Mouse (Mus musculus) C2C12 (cell line): Measurements from ENCODE around the gene Slc22a16. TPM values are rescaled to one million over a fixed set of nuclear protein-coding genes. Genes with fewer than 3 reads are reported as not detected.
A peak's percentile ranks its signal among the peaks of the same experiment; 100 is the strongest.

Experiments used
- H3K27me3 ChIP-seq: one replicate; pipeline ENCODE4 v1.6.1; 2011; ENCODE audit not compliant: control insufficient read depth, insufficient read depth, insufficient read length
- H3K36me3 ChIP-seq: one replicate; pipeline ENCODE4 v1.6.1; 2011; ENCODE audit not compliant: control insufficient read depth, insufficient read depth
- H3K4me3 ChIP-seq: one replicate; pipeline ENCODE4 v1.5.1; 2011; ENCODE audit warnings: mild to moderate bottlenecking, control low read depth; ENCODE audit not compliant: poor library complexity, insufficient read depth, severe bottlenecking
- H3K79me2 ChIP-seq: one replicate; pipeline ENCODE4 v1.6.1; 2011; ENCODE audit not compliant: control insufficient read depth, insufficient read depth
- H3K79me3 ChIP-seq: one replicate; pipeline ENCODE4 v1.6.1; 2011; ENCODE audit warnings: low read depth, control low read depth
- H3ac ChIP-seq: one replicate; pipeline ENCODE3; 2011; ENCODE audit warnings: low read depth; ENCODE audit not compliant: control insufficient read depth, insufficient read length
- CEBPB ChIP-seq: IDR thresholded peaks from one replicate; pipeline ENCODE4 v1.6.1; 2011; ENCODE audit warnings: low read depth, mild to moderate bottlenecking, control low read depth, moderate library complexity
- CTCF ChIP-seq: IDR thresholded peaks from one replicate; pipeline ENCODE4 v1.5.1; 2011; ENCODE audit not compliant: control insufficient read depth, insufficient read depth, insufficient read length
- FOSL1 ChIP-seq: IDR thresholded peaks from one replicate; pipeline ENCODE4 v1.8.0; 2011; ENCODE audit warnings: mild to moderate bottlenecking, low read length; ENCODE audit not compliant: poor library complexity, insufficient read depth, severe bottlenecking
- MAX ChIP-seq: IDR thresholded peaks from one replicate; pipeline ENCODE4 v1.6.1; 2011; ENCODE audit warnings: mild to moderate bottlenecking, control low read depth
- MYOD1 ChIP-seq: IDR thresholded peaks from one replicate; pipeline ENCODE4 v1.6.1; 2011; ENCODE audit warnings: low read depth; ENCODE audit not compliant: control insufficient read depth, insufficient read length
- MYOG ChIP-seq: IDR thresholded peaks from one replicate; pipeline ENCODE4 v1.6.1; 2011; ENCODE audit not compliant: control insufficient read depth, insufficient read length; ENCODE audit errors: extremely low read depth
- USF1 ChIP-seq: IDR thresholded peaks from one replicate; pipeline ENCODE4 v1.6.1; 2011; ENCODE audit warnings: low read depth, mild to moderate bottlenecking, control low read depth, moderate library complexity
- polyA plus RNA-seq: library from polyadenylated mRNA; unstranded; fragments of >200 nt; fragmentation: generic; extraction: Trizol; gene quantifications from one replicate; pipeline ENCODE4 v1.2.1, GENCODE M21; 2012; ENCODE audit warnings: missing spikeins

Slc22a16 gene
- polyA plus RNA-seq, 1 experiment = not detected

DNA sequence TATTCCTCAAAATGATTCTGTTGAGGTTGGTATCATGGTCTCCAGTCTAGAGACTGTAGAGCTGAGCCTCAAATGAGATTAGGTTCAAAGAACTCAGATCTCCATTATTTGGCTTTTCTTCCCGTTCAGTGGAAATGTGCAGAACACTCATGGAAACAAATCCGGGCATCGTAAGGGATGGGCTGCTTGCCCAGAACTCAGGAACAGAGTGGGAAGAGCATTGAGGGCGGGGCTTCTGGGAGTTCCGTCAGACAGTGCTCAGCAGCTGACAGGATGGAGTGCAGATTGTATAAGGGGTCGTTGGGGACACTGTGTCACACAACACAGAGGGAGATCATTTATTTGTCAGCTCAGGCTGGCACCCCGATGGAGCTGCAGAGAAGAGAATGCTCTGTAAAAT lies 22.1 kb downstream of the Slc22a16 start:
- Histone ChIP-seq H3K27me3 (no peaks in the 10 kb centered on the region), H3K79me2 (no peaks in the 10 kb centered on the region), H3K36me3 (no peaks in the 10 kb centered on the region), H3ac (no peak overlapping the region), H3K4me3 (no peak overlapping the region), H3K79me3 (no peaks in the 10 kb centered on the region)
- TF ChIP-seq MYOD1 = no peak
- TF ChIP-seq MYOG = no peak
- no peak for TF ChIP-seq USF1
- no peak for TF ChIP-seq MAX
- TF ChIP-seq FOSL1 = no peak
- no peak for TF ChIP-seq CTCF
- no peak for TF ChIP-seq CEBPB

DNA sequence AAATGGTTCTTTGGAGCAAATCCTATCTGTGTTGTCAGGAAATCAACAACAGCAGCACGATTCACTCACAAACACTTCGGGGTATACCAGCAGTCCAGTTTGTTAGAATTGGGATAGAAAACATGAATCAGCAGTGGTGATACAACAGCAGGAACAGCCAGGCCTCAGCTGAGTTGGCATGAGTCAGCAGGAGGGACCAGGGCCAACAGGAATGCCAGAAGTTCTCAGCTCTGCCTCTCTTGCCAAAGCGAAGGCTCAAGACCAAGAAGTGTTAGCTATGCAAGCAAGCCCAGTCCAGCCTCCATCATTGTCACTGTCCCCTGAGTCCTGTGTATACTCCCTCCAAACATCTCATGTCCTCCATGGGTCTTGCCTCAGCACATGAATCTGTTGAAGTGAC lies 27.0 kb downstream of the Slc22a16 start:
- Histone ChIP-seq H3K36me3 (no peaks in the 10 kb centered on the region), H3ac (no peak overlapping the region), H3K4me3 (no peak overlapping the region), H3K79me3 (no peaks in the 10 kb centered on the region), H3K27me3 (no peaks in the 10 kb centered on the region), H3K79me2 (no peaks in the 10 kb centered on the region)
- no peak for TF ChIP-seq USF1
- no peak for TF ChIP-seq MAX
- no peak for TF ChIP-seq MYOD1

DNA sequence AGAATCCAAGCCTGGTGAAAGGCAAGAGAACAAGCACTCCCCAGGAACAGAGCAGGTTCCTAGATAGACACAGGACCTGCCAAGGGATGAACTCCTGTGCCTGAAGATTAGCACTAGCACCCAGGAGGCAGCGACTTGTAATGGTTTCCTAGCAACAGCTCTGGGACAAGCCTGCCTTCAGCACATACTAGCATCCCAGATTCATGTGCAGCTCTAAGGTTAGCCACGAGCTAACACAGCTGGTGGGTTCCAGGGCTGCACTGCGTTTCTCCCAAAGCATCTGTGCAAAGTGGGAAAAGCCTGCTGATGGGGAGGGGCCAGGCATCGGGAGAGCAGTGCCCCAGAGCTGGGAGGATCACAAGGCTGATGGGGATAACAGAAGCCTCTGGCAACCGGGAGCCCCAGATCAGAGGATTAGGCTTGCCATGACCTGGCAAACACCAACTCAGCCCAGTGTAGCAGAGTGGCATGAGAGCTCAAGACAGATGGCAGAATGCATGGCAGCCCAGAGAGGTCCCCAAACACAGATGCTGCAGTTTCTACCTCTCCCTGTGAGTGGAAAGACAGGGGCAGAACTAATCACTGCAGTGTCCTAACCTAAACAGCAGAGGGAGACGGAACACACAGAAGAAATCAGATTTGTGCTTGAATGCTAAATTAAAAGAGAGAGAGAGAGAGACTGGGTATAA lies 34.7 kb downstream of the Slc22a16 start:
- Histone ChIP-seq H3K36me3 (no peaks in the 10 kb centered on the region), H3K79me2 (no peaks in the 10 kb centered on the region), H3K4me3 (no peak overlapping the region), H3K27me3 (no peaks in the 10 kb centered on the region), H3ac (no peak overlapping the region), H3K79me3 (no peaks in the 10 kb centered on the region)
- TF ChIP-seq MYOG (no peak), CTCF (no peak), USF1 (no peak), MAX (no peak), MYOD1 (no peak), FOSL1 (no peak), CEBPB (no peak)

DNA sequence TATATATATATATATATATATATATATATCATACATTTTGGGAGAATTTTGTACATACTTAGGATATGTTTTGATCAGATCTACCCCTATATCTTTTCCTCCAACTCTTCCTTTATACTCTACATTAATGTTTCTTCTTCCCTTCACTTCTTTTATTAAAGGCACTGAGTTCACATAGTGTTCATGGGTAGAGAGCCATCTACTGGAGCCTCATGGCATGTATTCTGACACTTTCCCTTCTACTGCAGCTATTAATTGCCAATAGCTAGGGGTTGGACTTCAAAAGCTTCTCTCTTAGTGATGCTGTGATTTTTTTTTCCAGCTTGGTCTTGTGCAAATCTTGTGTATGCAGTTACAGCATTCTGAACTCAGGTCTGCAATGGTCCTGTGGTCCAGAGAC lies 47.8 kb downstream of the Slc22a16 start:
- H3K4me3 ChIP-seq = no peak overlapping the region
- TF ChIP-seq MAX = no peak
- no peak for TF ChIP-seq CTCF
- no peak for TF ChIP-seq USF1
- no peak for TF ChIP-seq MYOD1
- no peak for TF ChIP-seq MYOG
- TF ChIP-seq CEBPB = no peak

DNA sequence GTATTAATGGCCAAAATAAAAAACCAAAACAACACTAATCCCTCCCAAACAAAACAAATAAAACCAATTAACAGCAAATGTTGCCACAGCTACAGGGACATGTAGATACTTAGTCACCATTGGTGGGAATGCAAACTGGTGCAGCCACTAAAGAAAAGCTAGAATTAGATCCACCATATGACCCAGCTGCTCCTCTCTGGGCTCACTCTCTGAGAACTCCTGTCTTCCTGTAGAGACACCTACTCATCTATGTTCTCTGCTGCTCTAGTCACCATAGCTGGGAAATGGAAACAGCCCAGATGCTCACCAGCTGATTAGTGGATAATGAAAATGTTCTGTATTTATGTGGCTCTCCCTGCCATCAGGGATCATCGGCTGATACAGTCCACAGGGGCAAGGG lies 49.6 kb downstream of the Slc22a16 start:
- TF ChIP-seq MYOG = no peak
- TF ChIP-seq MYOD1 = no peak
- TF ChIP-seq USF1 = no peak
- TF ChIP-seq CTCF = no peak
- no peak for TF ChIP-seq MAX
- TF ChIP-seq FOSL1 = no peak
- TF ChIP-seq CEBPB = no peak
- Histone ChIP-seq H3K79me3 (no peaks in the 10 kb centered on the region), H3K27me3 (no peaks in the 10 kb centered on the region), H3K36me3 (no peaks in the 10 kb centered on the region), H3ac (no peak overlapping the region), H3K79me2 (no peaks in the 10 kb centered on the region), H3K4me3 (no peak overlapping the region)

More for the DNA sequence above, 47.8 kb downstream of the Slc22a16 start:
- H3K79me3 ChIP-seq = no peaks in the 10 kb centered on the region
- H3K79me2 ChIP-seq = no peaks in the 10 kb centered on the region
- no peaks in the 10 kb centered on the region for H3K27me3 ChIP-seq
- H3K36me3 ChIP-seq = no peaks in the 10 kb centered on the region
- no peak overlapping the region for H3ac ChIP-seq

DNA sequence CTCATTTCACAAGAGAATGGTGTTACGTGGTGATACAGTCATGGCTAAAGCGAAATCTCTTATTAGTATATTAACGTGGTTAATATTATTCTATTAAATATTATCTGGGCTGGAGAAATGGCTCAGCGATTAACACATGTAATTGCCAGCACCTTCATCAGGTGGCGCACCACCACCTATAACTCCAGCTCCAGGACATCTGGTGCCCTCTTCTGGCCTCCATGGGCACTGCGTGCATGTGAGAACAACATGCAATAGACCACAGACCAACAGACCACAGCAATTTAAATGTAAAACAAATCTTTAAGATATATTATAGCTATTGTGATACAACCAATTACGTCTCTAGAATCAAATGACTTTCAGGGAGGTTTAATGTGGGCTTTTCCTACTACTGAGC lies 59.0 kb downstream of the Slc22a16 start:
- TF ChIP-seq MAX (no peak), CTCF (peak; percentile 51)
- H3ac ChIP-seq = no peak overlapping the region
- H3K36me3 ChIP-seq = no peaks in the 10 kb centered on the region
- H3K4me3 ChIP-seq = no peak overlapping the region
- H3K27me3 ChIP-seq = no peaks in the 10 kb centered on the region
- no peaks in the 10 kb centered on the region for H3K79me3 ChIP-seq
- H3K79me2 ChIP-seq = no peaks in the 10 kb centered on the region
